In genomic region chr17:74304060-74304459, GRCm38 (mm10) we compare ENCODE assay signal across 27 mouse cellular contexts. TPM values are rescaled to one million over a fixed set of nuclear protein-coding genes. Genes with fewer than 3 reads are reported as not detected.
DNase-seq lines count a peak whose midpoint lies in the region; ATAC-seq and TF ChIP-seq lines count a peak whose summit lies in the region.
"Had no signal": no experiment of that assay in that cellular context is flagged by ENCODE, and none has a peak within 500 bp of the region (broad histone marks: within the 10 kb centered on the region; RNA-seq: fewer than 3 reads in every experiment).

No protein-coding gene starts in this region.

- TF ChIP-seq POLR2A in ES-Bruce4 (IDR thresholded peaks at IDR 0.05; ENCODE audit: insufficient read depth, low read length), result no peak

- no peak overlapping the region; the same call in 1 of the 2 replicates for H3K9ac ChIP-seq in ES-Bruce4 (ENCODE audit: low read depth, poor library complexity, severe bottlenecking)
- no peak overlapping the region for H3K9ac ChIP-seq in liver, embryonic 12.5 days
- H3K9ac ChIP-seq: embryonic facial prominence, embryonic 13.5 days; forebrain, embryonic 15.5 days; heart, embryonic 15.5 days; hindbrain, embryonic 15.5 days; intestine, embryonic 15.5 days; neural tube, embryonic 15.5 days had no signal

- H3K4me1 ChIP-seq in ES-Bruce4 (ENCODE audit: control insufficient read depth, insufficient read depth, low read length), result no peaks in the 10 kb centered on the region
- H3K4me1 ChIP-seq in liver, embryonic 12.5 days, result peaks cover 14% of the 10 kb centered on the region
- H3K4me1 ChIP-seq: embryonic facial prominence, embryonic 13.5 days; forebrain, embryonic 15.5 days; heart, embryonic 15.5 days; hindbrain, embryonic 15.5 days; intestine, embryonic 15.5 days; neural tube, embryonic 15.5 days had no signal

- peak; percentile 95 for ATAC-seq in liver, embryonic 12.5 days
- ATAC-seq in megakaryocyte, adult 5-6 weeks (ENCODE audit: poor library complexity, severe bottlenecking), result peak; percentile 56; the same call in 1 of the 2 replicates
- ATAC-seq: forebrain, embryonic 15.5 days; intestine, embryonic 15.5 days; midbrain, embryonic 16.5 days had no signal

- peaks cover 34% of the 10 kb centered on the region for H3K36me3 ChIP-seq in ES-Bruce4 (ENCODE audit: control insufficient read depth, insufficient read depth, low read length, poor library complexity, severe bottlenecking)
- peaks cover 94% of the 10 kb centered on the region for H3K36me3 ChIP-seq in liver, embryonic 12.5 days
- H3K36me3 ChIP-seq: intestine, embryonic 15.5 days had no signal

- TF ChIP-seq CTCF in ES-Bruce4 (IDR thresholded peaks at IDR 0.05; ENCODE audit: low read depth, low read length), result no peak

- H3K4me3 ChIP-seq in ES-Bruce4 (ENCODE audit: low read depth, low read length), result no peak overlapping the region
- no peak overlapping the region for H3K4me3 ChIP-seq in liver, embryonic 12.5 days
- H3K4me3 ChIP-seq: embryonic facial prominence, embryonic 13.5 days; forebrain, embryonic 15.5 days; heart, embryonic 15.5 days; hindbrain, embryonic 15.5 days; intestine, embryonic 15.5 days; layer of hippocampus, adult 2 months; megakaryocyte, embryonic 14.5 days; neural tube, embryonic 15.5 days had no signal

- TF ChIP-seq EP300 in ES-Bruce4 (IDR thresholded peaks at IDR 0.05; ENCODE audit: insufficient read depth, low read depth, low read length), result no peak

- DNase-seq in c-Kit-positive CD71-positive TER-119-positive erythroid progenitor cells, embryonic 14.5 days (ENCODE audit: low spot score), result peak; percentile 58
- DNase-seq in cerebellum, postnatal 25 days, result no peak
- no peak for DNase-seq in cerebellum, adult 11 months
- no peak for DNase-seq in cerebellum, postnatal 36 days
- DNase-seq: adrenal gland, postnatal 14 days; B cell, adult 2 months; cerebellum, adult 9-11 months; heart, postnatal 36 days; kidney, postnatal 25 days; layer of hippocampus, postnatal 36 days; lung, adult 18-20 months; lung, postnatal 10 days; right cerebral cortex, adult 18-20 months; right cerebral cortex, postnatal 4 days had no signal

- WGBS in liver, embryonic 12.5 days (ENCODE audit: insufficient replicate concordance), result 57% methylated on average over 4 of the region's 4 CpGs

- H3K27me3 ChIP-seq in ES-Bruce4 (ENCODE audit: control insufficient read depth, insufficient read depth, low read length, poor library complexity, severe bottlenecking), result no peaks in the 10 kb centered on the region
- H3K27me3 ChIP-seq in liver, embryonic 12.5 days (replicated peaks), result no peaks in the 10 kb centered on the region
- H3K27me3 ChIP-seq: CH12.LX; embryonic facial prominence, embryonic 13.5 days; forebrain, embryonic 15.5 days; heart, embryonic 15.5 days; hindbrain, embryonic 15.5 days; intestine, embryonic 15.5 days; megakaryocyte, embryonic 14.5 days; neural tube, embryonic 15.5 days had no signal

- H3K9me3 ChIP-seq in ES-Bruce4 (replicated peaks; ENCODE audit: control insufficient read depth, insufficient read depth, low read length, poor library complexity, severe bottlenecking), result no peaks in the 10 kb centered on the region
- H3K9me3 ChIP-seq in liver, embryonic 12.5 days (replicated peaks), result no peaks in the 10 kb centered on the region
- H3K9me3 ChIP-seq: embryonic facial prominence, embryonic 13.5 days; forebrain, embryonic 15.5 days; heart, embryonic 15.5 days; hindbrain, embryonic 15.5 days; intestine, embryonic 15.5 days; megakaryocyte, embryonic 14.5 days; neural tube, embryonic 15.5 days had no signal

- peak overlapping the region; percentile 61 for H3K27ac ChIP-seq in ES-Bruce4 (ENCODE audit: insufficient read depth, low read length)
- peak overlapping the region; percentile 80 for H3K27ac ChIP-seq in liver, embryonic 12.5 days
- H3K27ac ChIP-seq: embryonic facial prominence, embryonic 13.5 days; forebrain, embryonic 15.5 days; heart, embryonic 15.5 days; hindbrain, embryonic 15.5 days; intestine, embryonic 15.5 days; layer of hippocampus, adult 2 months; neural tube, embryonic 15.5 days had no signal

- peak overlapping the region; percentile 13 for H3K4me2 ChIP-seq in liver, embryonic 12.5 days
- H3K4me2 ChIP-seq: embryonic facial prominence, embryonic 13.5 days; forebrain, embryonic 15.5 days; heart, embryonic 15.5 days; hindbrain, embryonic 15.5 days; intestine, embryonic 15.5 days; neural tube, embryonic 15.5 days had no signal

RNA-seq across cellular contexts. Expression of gene Memo1, which starts 8.7 kb away (rescaled TPM):
- polyA plus RNA-seq in ES-Bruce4 (2011; ENCODE audit: insufficient read depth, insufficient read length, low read depth, missing spikeins), result 72.7 and 74.6 TPM in 2 replicates
- 97.7 and 98.5 TPM in 2 replicates for polyA plus RNA-seq in liver, embryonic 12.5 days (2016; fragmentation: Nextera tagmentation; extraction: Ambion mirVana)
- 64.4 and 71.4 TPM in 2 replicates for total RNA-seq in megakaryocyte, adult 5-6 weeks (2015)
- total RNA-seq in megakaryocyte, adult 5-6 weeks (2017), result 59.6 and 64.4 TPM in 2 replicates

RNA-seq across cellular contexts. Expression of gene Dpy30, which starts 19.7 kb away (rescaled TPM):
- polyA plus RNA-seq in ES-Bruce4 (2011; ENCODE audit: insufficient read depth, insufficient read length, low read depth, missing spikeins), result 244 and 257 TPM in 2 replicates
- polyA plus RNA-seq in liver, embryonic 12.5 days (2016; fragmentation: Nextera tagmentation; extraction: Ambion mirVana), result 204 and 209 TPM in 2 replicates
- 112 and 124 TPM in 2 replicates for total RNA-seq in megakaryocyte, adult 5-6 weeks (2015)
- total RNA-seq in megakaryocyte, adult 5-6 weeks (2017), result 69.1 and 84.8 TPM in 2 replicates

RNA-seq across cellular contexts. Expression of gene Spast, which starts 34.7 kb away (rescaled TPM):
- polyA plus RNA-seq in ES-Bruce4 (2011; ENCODE audit: insufficient read depth, insufficient read length, low read depth, missing spikeins), result 30.1 and 30.6 TPM in 2 replicates
- 10.6 and 10.7 TPM in 2 replicates for polyA plus RNA-seq in liver, embryonic 12.5 days (2016; fragmentation: Nextera tagmentation; extraction: Ambion mirVana)
- total RNA-seq in megakaryocyte, adult 5-6 weeks (2015), result 24.2 and 26.0 TPM in 2 replicates
- total RNA-seq in megakaryocyte, adult 5-6 weeks (2017), result 38.2 and 39.7 TPM in 2 replicates
